Mouse (Mus musculus) liver, adult 10 weeks (tissue): ENCODE results near the gene Hand1. TPM values are rescaled to one million over a fixed set of nuclear protein-coding genes. Genes with fewer than 3 reads are reported as not detected.

ENCODE experiments used
- polyA plus RNA-seq: library from polyadenylated mRNA; stranded (reverse); fragments of 350-450 nt; fragmentation: Illumina TruSeq; extraction: RNeasy Lipid Tissue Mini Kit (QIAGEN cat#74804); gene quantifications from one replicate; pipeline ENCODE4 v1.2.3, GENCODE M21; 2014; ENCODE audit warnings: low read depth, low replicate concordance

Gene Hand1
- not detected for polyA plus RNA-seq

GRCm38 (mm10) chr11:57832552-57833201, at the start of gene Hand1:
Hand1 (minus strand) TSS chr11:57832818.

GRCm38 (mm10) chr11:57800971-57801765, 31.4 kb downstream of the Hand1 start, which contains the start of gene Sap30l:
Sap30l (plus strand) TSS chr11:57801637.

Other genes with a start within 250 kb of the Hand1 start
- 0.26 TPM for gene Galnt10, start 187.4 kb downstream of the Hand1 start, polyA plus RNA-seq
- 4.0 TPM for gene Sap30l, start 31.2 kb downstream of the Hand1 start, polyA plus RNA-seq
- gene Larp1, start 176.2 kb upstream of the Hand1 start, polyA plus RNA-seq, result 22.3 TPM